Mouse (Mus musculus) midbrain, postnatal 0 days (tissue): Measurements from ENCODE around the gene Mdn1. TPM values are rescaled to one million over a fixed set of nuclear protein-coding genes. Genes with fewer than 3 reads are reported as not detected.

Experiments
- ATAC-seq: fragments of 200-750 bp; cut with Nextera tagmentation; 2 replicates; pipeline ENCODE4 v1.8.0; 2017; ENCODE audit warnings: moderate number of reproducible peaks, mild to moderate bottlenecking, moderate TSS enrichment, moderate library complexity; ENCODE audit not compliant: low FRiP score
- DNase-seq: peaks from one replicate; pipeline ENCODE4 v3.0.0-alpha.2; 2015; ENCODE audit warnings: low spot score
- H3K27ac ChIP-seq: fragments of 300-500 bp; sonication (generic); 2 replicates; pipeline ENCODE4 v1.5.1; 2014; ENCODE audit warnings: low read depth, mild to moderate bottlenecking, low read length, mixed read lengths
- H3K27me3 ChIP-seq: fragments of 300-500 bp; sonication (generic); 2 replicates; pipeline ENCODE4 v1.6.1; 2014; ENCODE audit warnings: low read length, control low read depth, mixed read lengths; ENCODE audit not compliant: insufficient read depth
- H3K36me3 ChIP-seq: fragments of 300-500 bp; sonication (generic); 2 replicates; pipeline ENCODE4 v1.6.1; 2014; ENCODE audit warnings: low read length, control low read depth, mixed read lengths; ENCODE audit not compliant: insufficient read depth
- H3K4me1 ChIP-seq: fragments of 300-500 bp; sonication (generic); 2 replicates; pipeline ENCODE4 v1.6.1; 2014; ENCODE audit warnings: mild to moderate bottlenecking, control low read depth, antibody characterized with exemption, low read length, mixed read lengths; ENCODE audit not compliant: insufficient read depth
- H3K4me2 ChIP-seq: fragments of 300-500 bp; sonication (generic); 2 replicates; pipeline ENCODE4 v1.6.1; 2014; ENCODE audit warnings: low read depth, mild to moderate bottlenecking, low read length, mixed read lengths; ENCODE audit not compliant: poor library complexity, severe bottlenecking
- H3K4me3 ChIP-seq: fragments of 300-500 bp; sonication (generic); 2 replicates; pipeline ENCODE4 v1.5.1; 2014; ENCODE audit warnings: low read depth, mild to moderate bottlenecking, low read length, moderate library complexity
- H3K9ac ChIP-seq: fragments of 300-500 bp; sonication (generic); replicated peaks from 2 replicates; pipeline ENCODE4 v1.6.1; 2014; ENCODE audit warnings: mild to moderate bottlenecking, low read length, moderate library complexity, mixed read lengths; ENCODE audit not compliant: poor library complexity, severe bottlenecking
- H3K9me3 ChIP-seq: fragments of 300-500 bp; sonication (generic); 2 replicates; pipeline ENCODE4 v1.6.1; 2016; ENCODE audit warnings: low read length, control low read depth
- CTCF ChIP-seq: IDR thresholded peaks from 2 replicates; pipeline ENCODE4 v1.5.1; 2016; ENCODE audit warnings: antibody characterized with exemption, mild to moderate bottlenecking
- WGBS: fragments of 180-500 bp; shearing (Covaris S2); extraction: QIAGEN DNeasy Blood & Tissue Kit; methylation state at CpG from one replicate; pipeline ENCODE4 v1.1.7; 2014; 5-methylcytosine and 5-hydroxymethylcytosine counted together
- polyA plus RNA-seq: library from polyadenylated mRNA; unstranded; fragments of >200 nt; fragmentation: Nextera tagmentation; extraction: Ambion mirVana; gene quantifications from 2 replicates; pipeline ENCODE4 v1.2.1, GENCODE M21; 2015
- total RNA-seq: library from RNA; depleted of rRNA; stranded (reverse); fragments of >200 nt; gene quantifications from 2 replicates; pipeline ENCODE4 v1.2.3, GENCODE M21; 2014; rRNA removed

Gene Mdn1
- total and polyA plus RNA-seq, 2 experiments from 2014 or later: 10.1 to 26.8 TPM

DNA sequence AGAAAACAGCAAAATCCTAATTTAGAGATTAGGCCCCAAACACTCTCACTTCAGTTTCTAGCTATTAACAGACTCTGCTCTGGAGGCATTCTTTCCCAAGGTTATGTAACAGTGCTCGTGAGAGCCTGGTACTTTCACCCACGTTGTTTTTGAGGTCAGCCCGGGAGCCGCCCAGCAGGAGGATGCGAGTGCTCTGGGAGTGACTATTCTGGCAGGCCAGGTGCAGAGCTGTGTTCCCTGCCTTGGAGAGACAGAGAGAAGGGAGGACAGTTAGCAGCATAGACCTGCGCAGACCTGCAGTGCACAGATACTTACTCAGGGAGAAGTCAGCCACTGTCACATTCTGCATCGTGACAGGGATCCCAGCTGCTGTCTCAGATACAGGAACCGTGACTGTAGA is 167.3 kb downstream of the Mdn1 start:
- H3K9ac ChIP-seq: no peak overlapping the region
- no peaks in the 10 kb centered on the region for H3K9me3 ChIP-seq
- peaks cover 13% of the 10 kb centered on the region; the same call in 1 of the 2 replicates for H3K36me3 ChIP-seq
- 63% methylated on average over 8 of the region's 8 CpGs for WGBS
- no peak overlapping the region for H3K27ac ChIP-seq
- DNase-seq (no peak), ATAC-seq (no peak)
- no peaks in the 10 kb centered on the region for H3K27me3 ChIP-seq
- H3K4me2 ChIP-seq: no peak overlapping the region
- no peak for TF ChIP-seq CTCF
- H3K4me1 ChIP-seq: no peaks in the 10 kb centered on the region
- H3K4me3 ChIP-seq: no peak overlapping the region

Other genes with a start within 250 kb of the Mdn1 start
- not detected in 2 replicates for gene Gja10, start 54.4 kb upstream of the Mdn1 start, total RNA-seq
- gene Gja10, start 54.4 kb upstream of the Mdn1 start, polyA plus RNA-seq: not detected in 2 replicates
- gene Casp8ap2, start 41.7 kb upstream of the Mdn1 start, total RNA-seq: 36.1 and 50.9 TPM in 2 replicates
- 31.7 and 35.6 TPM in 2 replicates for gene Casp8ap2, start 41.7 kb upstream of the Mdn1 start, polyA plus RNA-seq
- gene Lyrm2, start 143.1 kb downstream of the Mdn1 start, total RNA-seq: 27.3 and 82.4 TPM in 2 replicates
- gene Lyrm2, start 143.1 kb downstream of the Mdn1 start, polyA plus RNA-seq: 115 and 117 TPM in 2 replicates